Mouse (Mus musculus): Measurements from ENCODE around the gene Flot2. TPM values are rescaled to one million over a fixed set of nuclear protein-coding genes. Genes with fewer than 3 reads are reported as not detected.
A peak's percentile ranks its signal among the peaks of the same experiment; 100 is the strongest.

Flot2 gene
- polyA plus RNA-seq, 1 experiment from 2014 or later: 40.4 TPM

GRCm38 (mm10) chr11:78079961-78080921 lies 42.5 kb downstream of the Flot2 start, which contains the start of gene Eral1:
Gene Eral1, minus strand, starts transcription at chr11:78080383.
- H3K9ac ChIP-seq (replicated peaks; ENCODE audit: low read length): peak within 1 kb of the TSS; percentile 90
- 2% methylated on average over 42 of the region's 42 CpGs for WGBS
- no peaks in the 10 kb centered on the region for H3K27me3 ChIP-seq (ENCODE audit: control insufficient read depth, insufficient read depth, low read length)
- ATAC-seq (replicated peaks; ENCODE audit: insufficient number of reproducible peaks, low FRiP score, low TSS enrichment, low read depth): peak; percentile 85
- H3K36me3 ChIP-seq (replicated peaks; ENCODE audit: control insufficient read depth, insufficient read depth, low read depth, low read length): no peaks in the 10 kb centered on the region; the same call in 1 of the 2 replicates
- H3K27ac ChIP-seq (replicated peaks; ENCODE audit: low read depth, low read length): no peak within 1 kb of the TSS
- peak within 1 kb of the TSS; percentile 76 for H3K4me3 ChIP-seq (ENCODE audit: low read depth, low read length)
- H3K4me2 ChIP-seq (ENCODE audit: low read depth, low read length): peak within 1 kb of the TSS; percentile 68
- no peaks in the 10 kb centered on the region for H3K9me3 ChIP-seq (replicated peaks; ENCODE audit: control insufficient read depth, low read length)
- peak; percentile 92 for DNase-seq (ENCODE audit: low spot score)
- H3K4me1 ChIP-seq (ENCODE audit: control insufficient read depth, insufficient read depth, low read length): no peaks in the 10 kb centered on the region

- no peak for ATAC-seq (replicated peaks; ENCODE audit: insufficient number of reproducible peaks, low FRiP score, low TSS enrichment, low read depth)
- Histone ChIP-seq H3K36me3 (replicated peaks; ENCODE audit: control insufficient read depth, insufficient read depth, low read depth, low read length) (no peaks in the 10 kb centered on the region), H3K9me3 (replicated peaks; ENCODE audit: control insufficient read depth, low read length) (no peaks in the 10 kb centered on the region), H3K27ac (replicated peaks; ENCODE audit: low read depth, low read length) (no peak overlapping the region), H3K4me1 (ENCODE audit: control insufficient read depth, insufficient read depth, low read length) (no peaks in the 10 kb centered on the region), H3K4me3 (ENCODE audit: low read depth, low read length) (no peak overlapping the region), H3K4me2 (ENCODE audit: low read depth, low read length) (no peak overlapping the region), H3K9ac (replicated peaks; ENCODE audit: low read length) (no peak overlapping the region), H3K27me3 (ENCODE audit: control insufficient read depth, insufficient read depth, low read length) (no peaks in the 10 kb centered on the region)
- no peak for DNase-seq (ENCODE audit: low spot score)
- WGBS: 22% methylated on average over 1 of the region's 1 CpGs
Measured at GRCm38 (mm10) chr11:78083595-78083994, 45.9 kb downstream of the Flot2 start.

GRCm38 (mm10) chr11:78086925-78087479 lies 49.3 kb downstream of the Flot2 start:
- Histone ChIP-seq H3K4me1 (ENCODE audit: control insufficient read depth, insufficient read depth, low read length) (no peaks in the 10 kb centered on the region), H3K36me3 (replicated peaks; ENCODE audit: control insufficient read depth, insufficient read depth, low read depth, low read length) (no peaks in the 10 kb centered on the region), H3K27ac (replicated peaks; ENCODE audit: low read depth, low read length) (no peak overlapping the region), H3K4me3 (ENCODE audit: low read depth, low read length) (no peak overlapping the region), H3K9me3 (replicated peaks; ENCODE audit: control insufficient read depth, low read length) (no peaks in the 10 kb centered on the region), H3K9ac (replicated peaks; ENCODE audit: low read length) (no peak overlapping the region), H3K27me3 (ENCODE audit: control insufficient read depth, insufficient read depth, low read length) (no peaks in the 10 kb centered on the region), H3K4me2 (ENCODE audit: low read depth, low read length) (no peak overlapping the region)
- DNase-seq (ENCODE audit: low spot score) (no peak), ATAC-seq (replicated peaks; ENCODE audit: insufficient number of reproducible peaks, low FRiP score, low TSS enrichment, low read depth) (no peak)
- 78% methylated on average over 4 of the region's 4 CpGs for WGBS

- DNase-seq (ENCODE audit: low spot score) (no peak), ATAC-seq (replicated peaks; ENCODE audit: insufficient number of reproducible peaks, low FRiP score, low TSS enrichment, low read depth) (no peak)
- Histone ChIP-seq H3K4me2 (ENCODE audit: low read depth, low read length) (no peak overlapping the region), H3K4me3 (ENCODE audit: low read depth, low read length) (no peak overlapping the region), H3K36me3 (replicated peaks; ENCODE audit: control insufficient read depth, insufficient read depth, low read depth, low read length) (no peaks in the 10 kb centered on the region), H3K27me3 (ENCODE audit: control insufficient read depth, insufficient read depth, low read length) (no peaks in the 10 kb centered on the region), H3K27ac (replicated peaks; ENCODE audit: low read depth, low read length) (no peak overlapping the region), H3K4me1 (ENCODE audit: control insufficient read depth, insufficient read depth, low read length) (no peaks in the 10 kb centered on the region), H3K9me3 (replicated peaks; ENCODE audit: control insufficient read depth, low read length) (no peaks in the 10 kb centered on the region), H3K9ac (replicated peaks; ENCODE audit: low read length) (no peak overlapping the region)
- WGBS: 82% methylated on average over 5 of the region's 5 CpGs
Measured at GRCm38 (mm10) chr11:78087756-78088281, 50.1 kb downstream of the Flot2 start.

- Histone ChIP-seq H3K36me3 (replicated peaks; ENCODE audit: control insufficient read depth, insufficient read depth, low read depth, low read length) (no peaks in the 10 kb centered on the region), H3K4me1 (ENCODE audit: control insufficient read depth, insufficient read depth, low read length) (peaks cover 3% of the 10 kb centered on the region; the same call in 1 of the 2 replicates), H3K9me3 (replicated peaks; ENCODE audit: control insufficient read depth, low read length) (no peaks in the 10 kb centered on the region), H3K27ac (replicated peaks; ENCODE audit: low read depth, low read length) (0 out of 2 replicates have a peak overlapping the region, but pooled peaks have one; percentile 35), H3K4me2 (ENCODE audit: low read depth, low read length) (peak overlapping the region; percentile 75), H3K4me3 (ENCODE audit: low read depth, low read length) (peak overlapping the region; percentile 82), H3K27me3 (ENCODE audit: control insufficient read depth, insufficient read depth, low read length) (no peaks in the 10 kb centered on the region), H3K9ac (replicated peaks; ENCODE audit: low read length) (peak overlapping the region; percentile 81)
- 54% methylated on average over 11 of the region's 11 CpGs for WGBS
- ATAC-seq (replicated peaks; ENCODE audit: insufficient number of reproducible peaks, low FRiP score, low TSS enrichment, low read depth) (no peak), DNase-seq (ENCODE audit: low spot score) (no peak)
Measured at GRCm38 (mm10) chr11:78094137-78094503, 56.4 kb downstream of the Flot2 start.

GRCm38 (mm10) chr11:78094504-78095143 lies 56.9 kb downstream of the Flot2 start, which contains the start of gene Fam222b:
Gene Fam222b, plus strand, starts transcription at chr11:78094660.
- peak within 1 kb of the TSS; percentile 81 for H3K9ac ChIP-seq (replicated peaks; ENCODE audit: low read length)
- H3K27ac ChIP-seq (replicated peaks; ENCODE audit: low read depth, low read length): 0 out of 2 replicates have a peak within 1 kb of the TSS, but pooled peaks have one; percentile 35
- H3K36me3 ChIP-seq (replicated peaks; ENCODE audit: control insufficient read depth, insufficient read depth, low read depth, low read length): no peaks in the 10 kb centered on the region
- no peaks in the 10 kb centered on the region for H3K27me3 ChIP-seq (ENCODE audit: control insufficient read depth, insufficient read depth, low read length)
- DNase-seq (ENCODE audit: low spot score) (peak; percentile 92), ATAC-seq (replicated peaks; ENCODE audit: insufficient number of reproducible peaks, low FRiP score, low TSS enrichment, low read depth) (peak; percentile 92)
- peaks cover 3% of the 10 kb centered on the region; the same call in 1 of the 2 replicates for H3K4me1 ChIP-seq (ENCODE audit: control insufficient read depth, insufficient read depth, low read length)
- H3K4me3 ChIP-seq (ENCODE audit: low read depth, low read length): peak within 1 kb of the TSS; percentile 82
- under 1% methylated on average over 38 of the region's 38 CpGs for WGBS
- H3K4me2 ChIP-seq (ENCODE audit: low read depth, low read length): peak within 1 kb of the TSS; percentile 75
- no peaks in the 10 kb centered on the region for H3K9me3 ChIP-seq (replicated peaks; ENCODE audit: control insufficient read depth, low read length)

- H3K36me3 ChIP-seq (replicated peaks; ENCODE audit: control insufficient read depth, insufficient read depth, low read depth, low read length): no peaks in the 10 kb centered on the region
- peaks cover 3% of the 10 kb centered on the region; the same call in 1 of the 2 replicates for H3K4me1 ChIP-seq (ENCODE audit: control insufficient read depth, insufficient read depth, low read length)
- H3K4me3 ChIP-seq (ENCODE audit: low read depth, low read length): peak overlapping the region; percentile 82
- ATAC-seq (replicated peaks; ENCODE audit: insufficient number of reproducible peaks, low FRiP score, low TSS enrichment, low read depth) (no peak), DNase-seq (ENCODE audit: low spot score) (no peak)
- 29% methylated on average over 5 of the region's 5 CpGs for WGBS
- H3K27ac ChIP-seq (replicated peaks; ENCODE audit: low read depth, low read length): 0 out of 2 replicates have a peak overlapping the region, but pooled peaks have one; percentile 35
- H3K4me2 ChIP-seq (ENCODE audit: low read depth, low read length): peak overlapping the region; percentile 75
- no peaks in the 10 kb centered on the region for H3K27me3 ChIP-seq (ENCODE audit: control insufficient read depth, insufficient read depth, low read length)
- H3K9ac ChIP-seq (replicated peaks; ENCODE audit: low read length): peak overlapping the region; percentile 81
- H3K9me3 ChIP-seq (replicated peaks; ENCODE audit: control insufficient read depth, low read length): no peaks in the 10 kb centered on the region
Measured at GRCm38 (mm10) chr11:78095144-78095516, 57.4 kb downstream of the Flot2 start.

All from embryonic facial prominence, embryonic 11.5 days (tissue).